Mouse (Mus musculus) activated CD4-positive, CD25-positive, alpha-beta regulatory T cell, adult 4 months (primary cell): ENCODE data around the gene Gm10406. TPM values are rescaled to one million over a fixed set of nuclear protein-coding genes. Genes with fewer than 3 reads are reported as not detected.
"Not testable (repeated sequence)": the region's sequence is repeated elsewhere in the genome, so short reads cannot be mapped to it uniquely, and the experiment has no call there.

Experiments
- ATAC-seq: one replicate; pipeline ENCODE4 v1.8.0; 2017
- polyA plus RNA-seq, 2 experiments: library from polyadenylated mRNA; unstranded; fragments of 100-300 nt; shearing (Covaris generic); gene quantifications; one replicate each; pipeline ENCODE4 v1.2.1; 2017

The Gm10406 gene
- polyA plus RNA-seq = 1 to 10 TPM in 1 of 2 experiments, under 1 TPM in 1; 0.86 to 2.7 TPM

- not testable (repeated sequence) for ATAC-seq
Measured at GRCm38 (mm10) chr14:7026781-7027749, at the start of gene Gm10406. TSS of gene Gm10406 (minus strand) at chr14:7027449.

- ATAC-seq = not testable (repeated sequence)
Measured at GRCm38 (mm10) chr14:7044870-7045269, 17.6 kb upstream of the Gm10406 start, which contains the start of gene Gm3685. TSS of gene Gm3685 (minus strand) at chr14:7044970.

GRCm38 (mm10) chr14:7026274-7026673 is 975 bp downstream of the Gm10406 start:
- ATAC-seq = not testable (repeated sequence)

- not testable (repeated sequence) for ATAC-seq
Measured at GRCm38 (mm10) chr14:6973718-6974117, 53.5 kb downstream of the Gm10406 start, which contains the start of gene Gm6356. TSS of gene Gm6356 (minus strand) at chr14:6973818.

Other genes with a start within 250 kb of the Gm10406 start
- not detected for gene Gm3642, start 187.1 kb downstream of the Gm10406 start, polyA plus RNA-seq
- gene Gm3667, start 137.5 kb downstream of the Gm10406 start, polyA plus RNA-seq = 10 to 100 TPM in 1 of 2 experiments, 1 to 10 TPM in 1; 6.1 to 10.2 TPM
- gene Gm6356, start 53.6 kb downstream of the Gm10406 start, polyA plus RNA-seq = not detected
- not detected for gene Gm3685, start 17.5 kb upstream of the Gm10406 start, polyA plus RNA-seq
- gene Gm3696, start 73.2 kb upstream of the Gm10406 start, polyA plus RNA-seq = 1 to 10 TPM; 3.3 to 5.9 TPM
- not detected for gene Gm6676, start 98.0 kb upstream of the Gm10406 start, polyA plus RNA-seq
- gene Gm3512, start 147.1 kb upstream of the Gm10406 start, polyA plus RNA-seq = 10 to 100 TPM in 1 of 2 experiments, 1 to 10 TPM in 1; 8.1 to 10.4 TPM
- gene Gm16434, start 167.1 kb upstream of the Gm10406 start, polyA plus RNA-seq = not detected
- gene Gm3727, start 237.3 kb upstream of the Gm10406 start, polyA plus RNA-seq = not detected